Mouse (Mus musculus) myocyte (in vitro differentiated cells): ENCODE data around the gene Ptcd3.

Experiments
- E2F4 ChIP-seq: IDR thresholded peaks from one replicate; pipeline ENCODE4 v1.6.1; 2011; ENCODE audit warnings: mild to moderate bottlenecking, control low read depth, moderate library complexity; ENCODE audit not compliant: insufficient read depth
- MAX ChIP-seq: IDR thresholded peaks from one replicate; pipeline ENCODE4 v1.6.1; 2011; ENCODE audit warnings: low read depth, mild to moderate bottlenecking, control low read depth
- MYOD1 ChIP-seq, 3 experiments: IDR thresholded peaks; one replicate each; pipeline ENCODE4 v1.6.1; 2011; ENCODE audit warnings: control low read depth in 2 of 3, low read depth in 2 of 3, mild to moderate bottlenecking in 2 of 3, moderate library complexity in 1 of 3; ENCODE audit not compliant: insufficient read length in 2 of 3, control insufficient read depth in 1 of 3
- POLR2A ChIP-seq: IDR thresholded peaks from one replicate; pipeline ENCODE4 v1.6.1; 2011; ENCODE audit warnings: low read depth, mild to moderate bottlenecking, control low read depth, moderate library complexity; ENCODE audit not compliant: insufficient read length
- POLR2AphosphoS2 ChIP-seq: IDR thresholded peaks from one replicate; pipeline ENCODE4 v1.6.1; 2011; ENCODE audit warnings: low read depth, control low read depth; ENCODE audit not compliant: insufficient read length
- USF1 ChIP-seq: IDR thresholded peaks from one replicate; pipeline ENCODE4 v1.6.1; 2011; ENCODE audit warnings: low read depth, mild to moderate bottlenecking, control low read depth, moderate library complexity

DNA sequence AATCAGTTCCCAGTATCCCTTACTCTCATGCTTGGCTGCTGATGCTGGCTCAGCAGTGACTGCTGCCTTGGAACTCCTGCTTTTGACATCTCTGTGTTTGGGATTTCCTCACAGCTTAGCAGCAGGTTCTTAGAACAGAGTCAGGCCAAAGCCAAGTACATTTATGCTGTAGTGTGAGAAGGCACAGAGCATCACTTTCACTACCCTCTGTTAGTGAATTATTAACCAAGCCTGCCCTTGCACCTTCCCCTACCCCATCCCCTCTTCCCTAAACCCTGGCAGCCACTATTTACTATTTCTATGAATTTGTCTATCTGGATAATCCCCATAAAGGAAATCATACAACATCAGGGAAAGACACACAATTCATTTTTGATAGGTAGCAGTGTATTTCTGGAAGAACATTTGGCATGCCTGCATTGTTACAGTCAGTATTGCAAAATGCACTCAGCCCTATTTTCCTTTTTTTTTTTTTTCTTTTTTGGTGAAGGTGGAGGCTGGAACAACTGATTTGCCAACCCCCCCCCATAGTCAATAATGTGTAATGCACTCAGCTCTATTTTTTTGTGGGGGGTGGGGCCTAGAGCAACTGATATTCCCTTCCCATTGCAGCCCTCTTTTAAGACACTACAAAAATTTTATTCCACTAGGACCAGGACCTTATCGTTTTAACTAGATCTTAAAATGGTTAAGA is 67.8 kb downstream of the Ptcd3 start:
- TF ChIP-seq E2F4 (no peak), POLR2A (no peak), MAX (no peak), POLR2AphosphoS2 (no peak), USF1 (no peak), MYOD1 (IDR thresholded peaks at IDR 0.05; ENCODE audit: control insufficient read depth in 1 of 3, insufficient read length in 2 of 3, low read depth in 2 of 3) (no peak)
